Mouse (Mus musculus): ENCODE data around the gene Pex1. TPM values are rescaled to one million over a fixed set of nuclear protein-coding genes. Genes with fewer than 3 reads are reported as not detected.
"Not testable (repeated sequence)": the region's sequence is repeated elsewhere in the genome, so short reads cannot be mapped to it uniquely, and the experiment has no call there.

Gene Pex1
- total and polyA plus RNA-seq, 2 experiments: 9.0 to 21.6 TPM

DNA sequence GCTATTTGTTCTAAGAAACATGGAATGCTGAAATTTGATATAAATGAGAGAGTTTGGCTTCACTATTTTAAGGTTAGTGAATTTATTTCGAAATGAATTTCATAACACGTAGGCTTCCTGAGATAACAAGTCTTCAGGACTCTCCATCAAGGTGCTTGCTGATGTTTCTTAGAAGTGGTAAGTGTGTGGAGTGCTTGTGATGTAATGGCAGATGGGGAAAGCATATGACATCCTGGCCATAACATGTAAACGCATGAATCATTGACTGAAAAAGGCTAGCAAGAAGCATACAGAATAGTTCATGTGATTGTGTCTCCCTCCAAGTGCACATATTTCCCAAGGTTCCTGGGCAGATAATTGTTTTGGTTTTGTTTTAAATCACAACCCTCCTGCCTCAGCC lies 4.9 kb downstream of the Pex1 start:
- Histone ChIP-seq H3K9ac (ENCODE audit: low read depth, low read length) (no peak overlapping the region), H3K27ac (replicated peaks; ENCODE audit: insufficient read depth, low read depth, low read length) (peak overlapping the region; percentile 93), H3K36me3 (ENCODE audit: control insufficient read depth, insufficient read depth, low read length) (peaks cover 17% of the 10 kb centered on the region), H3K4me3 (ENCODE audit: insufficient read depth, low read depth, low read length) (no peak overlapping the region), H3K27me3 (ENCODE audit: control insufficient read depth, insufficient read depth, low read length) (no peaks in the 10 kb centered on the region), H3K79me2 (ENCODE audit: control insufficient read depth, insufficient read depth, low read length) (peaks cover 3% of the 10 kb centered on the region; the same call in 1 of the 2 replicates), H3K4me1 (ENCODE audit: control insufficient read depth, insufficient read depth, low read length) (peaks cover 19% of the 10 kb centered on the region)
- no peak for DNase-seq (ENCODE audit: extremely low read depth, low read depth, low spot score)
- no peak for TF ChIP-seq POLR2A (IDR thresholded peaks at IDR 0.05; ENCODE audit: extremely low read depth, insufficient read depth, low read length)
- no peak for TF ChIP-seq CTCF (IDR thresholded peaks at IDR 0.05; ENCODE audit: low read depth, low read length)
- 51% methylated on average over 3 of the region's 3 CpGs for WGBS

DNA sequence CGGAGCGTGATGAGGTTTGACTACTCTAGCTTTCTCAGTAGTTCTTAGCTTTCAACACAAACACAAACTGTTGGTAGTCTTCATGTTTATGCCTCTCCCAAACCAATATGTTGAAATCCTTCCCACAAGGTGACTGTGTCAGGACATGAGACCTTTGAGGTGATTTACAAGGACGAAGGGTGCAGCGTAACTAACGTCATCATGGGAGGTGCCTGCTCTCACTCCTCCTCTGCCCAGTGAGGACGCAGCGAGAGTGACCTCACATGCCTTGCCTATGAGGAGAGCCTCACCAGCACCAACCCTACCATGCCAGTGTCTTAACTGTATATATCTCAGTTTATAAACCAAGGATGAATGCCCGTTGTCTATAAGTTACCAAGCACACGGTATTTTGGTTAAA lies 11.2 kb downstream of the Pex1 start:
- WGBS: 94% methylated on average over 9 of the region's 9 CpGs
- H3K27me3 ChIP-seq (ENCODE audit: control insufficient read depth, insufficient read depth, low read length): no peaks in the 10 kb centered on the region
- no peak for TF ChIP-seq POLR2A (IDR thresholded peaks at IDR 0.05; ENCODE audit: extremely low read depth, insufficient read depth, low read length)
- no peak for TF ChIP-seq CTCF (IDR thresholded peaks at IDR 0.05; ENCODE audit: low read depth, low read length)
- H3K36me3 ChIP-seq (ENCODE audit: control insufficient read depth, insufficient read depth, low read length): peaks cover 46% of the 10 kb centered on the region
- no peak overlapping the region for H3K27ac ChIP-seq (replicated peaks; ENCODE audit: insufficient read depth, low read depth, low read length)
- no peaks in the 10 kb centered on the region; the same call in 1 of the 2 replicates for H3K79me2 ChIP-seq (ENCODE audit: control insufficient read depth, insufficient read depth, low read length)
- H3K9ac ChIP-seq (ENCODE audit: low read depth, low read length): no peak overlapping the region
- no peaks in the 10 kb centered on the region for H3K4me1 ChIP-seq (ENCODE audit: control insufficient read depth, insufficient read depth, low read length)
- no peak overlapping the region for H3K4me3 ChIP-seq (ENCODE audit: insufficient read depth, low read depth, low read length)
- no peak for DNase-seq (ENCODE audit: extremely low read depth, low read depth, low spot score)

DNA sequence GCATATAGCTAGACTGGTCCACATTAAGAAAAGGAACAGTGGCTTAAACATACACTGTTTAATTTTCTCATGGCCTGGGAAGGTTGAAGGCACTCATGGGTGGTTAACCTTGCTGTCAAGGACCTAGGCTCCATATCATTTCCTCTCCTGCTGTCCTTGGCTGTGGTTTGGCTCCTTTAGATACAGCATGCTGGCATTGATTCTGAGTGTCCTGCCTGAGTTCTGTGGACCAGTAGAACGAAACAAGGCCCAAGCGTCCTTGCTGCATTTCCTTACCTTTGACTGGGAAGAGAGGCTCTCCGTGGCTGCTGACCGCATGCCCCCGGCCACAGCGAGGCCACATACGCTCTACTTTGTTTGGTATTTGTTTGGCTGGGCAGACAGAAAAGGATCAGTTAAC lies 13.4 kb downstream of the Pex1 start:
- Histone ChIP-seq H3K27me3 (ENCODE audit: control insufficient read depth, insufficient read depth, low read length) (no peaks in the 10 kb centered on the region), H3K79me2 (ENCODE audit: control insufficient read depth, insufficient read depth, low read length) (no peaks in the 10 kb centered on the region; the same call in 1 of the 2 replicates), H3K4me3 (ENCODE audit: insufficient read depth, low read depth, low read length) (no peak overlapping the region), H3K9ac (ENCODE audit: low read depth, low read length) (no peak overlapping the region), H3K27ac (replicated peaks; ENCODE audit: insufficient read depth, low read depth, low read length) (no peak overlapping the region), H3K4me1 (ENCODE audit: control insufficient read depth, insufficient read depth, low read length) (no peaks in the 10 kb centered on the region), H3K36me3 (ENCODE audit: control insufficient read depth, insufficient read depth, low read length) (peaks cover 46% of the 10 kb centered on the region)
- TF ChIP-seq CTCF (IDR thresholded peaks at IDR 0.05; ENCODE audit: low read depth, low read length): no peak
- TF ChIP-seq POLR2A (IDR thresholded peaks at IDR 0.05; ENCODE audit: extremely low read depth, insufficient read depth, low read length): no peak
- DNase-seq (ENCODE audit: extremely low read depth, low read depth, low spot score): no peak
- WGBS: over 99% methylated on average over 7 of the region's 7 CpGs

DNA sequence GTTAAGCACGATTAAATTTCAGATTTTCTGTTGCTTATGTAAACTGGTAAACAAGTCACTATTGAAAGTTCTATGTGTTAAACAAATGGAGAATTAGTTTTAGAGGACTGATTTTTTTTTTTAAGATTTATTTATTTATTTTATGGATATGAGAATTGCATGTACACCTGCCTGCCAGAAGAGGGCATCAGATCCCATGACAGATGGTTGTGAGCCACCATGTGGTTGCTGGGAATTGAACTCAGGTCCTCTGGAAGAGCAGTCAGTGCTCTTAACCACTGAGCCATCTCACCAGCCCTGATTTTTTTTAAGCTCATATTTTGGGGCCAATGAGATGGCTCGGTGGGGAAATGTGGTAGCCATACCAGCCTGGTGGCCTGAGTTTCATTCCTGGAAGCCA lies 16.0 kb downstream of the Pex1 start:
- H3K4me3 ChIP-seq (ENCODE audit: insufficient read depth, low read depth, low read length); H3K79me2 ChIP-seq (ENCODE audit: control insufficient read depth, insufficient read depth, low read length); DNase-seq (ENCODE audit: extremely low read depth, low read depth, low spot score); H3K27ac ChIP-seq (replicated peaks; ENCODE audit: insufficient read depth, low read depth, low read length); H3K9ac ChIP-seq (ENCODE audit: low read depth, low read length); H3K27me3 ChIP-seq (ENCODE audit: control insufficient read depth, insufficient read depth, low read length); H3K4me1 ChIP-seq (ENCODE audit: control insufficient read depth, insufficient read depth, low read length): not testable (repeated sequence)
- peaks cover 39% of the 10 kb centered on the region for H3K36me3 ChIP-seq (ENCODE audit: control insufficient read depth, insufficient read depth, low read length)
- 94% methylated on average over 2 of the region's 2 CpGs for WGBS

DNA sequence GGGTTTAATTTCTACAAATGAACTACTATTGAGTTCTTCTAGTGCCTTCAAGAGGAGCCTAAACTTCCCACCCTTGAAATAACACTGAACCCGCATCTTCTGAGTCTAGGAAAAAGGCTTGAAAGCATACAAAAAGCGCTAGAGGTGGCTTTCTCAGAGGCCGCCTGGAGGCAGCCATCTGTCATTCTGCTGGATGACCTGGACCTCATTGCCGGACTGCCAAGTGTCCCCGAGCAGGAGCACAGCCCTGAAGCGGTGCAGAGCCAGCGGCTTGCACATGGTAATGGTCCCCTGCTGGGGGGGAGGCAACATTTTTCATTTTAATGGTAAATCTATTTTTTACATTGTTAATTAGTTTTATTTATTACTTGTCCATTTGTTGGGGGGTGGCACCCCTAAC lies 24.6 kb downstream of the Pex1 start:
- Histone ChIP-seq H3K4me3 (ENCODE audit: insufficient read depth, low read depth, low read length) (no peak overlapping the region), H3K27ac (replicated peaks; ENCODE audit: insufficient read depth, low read depth, low read length) (no peak overlapping the region)
- 93% methylated on average over 7 of the region's 7 CpGs for WGBS

DNA sequence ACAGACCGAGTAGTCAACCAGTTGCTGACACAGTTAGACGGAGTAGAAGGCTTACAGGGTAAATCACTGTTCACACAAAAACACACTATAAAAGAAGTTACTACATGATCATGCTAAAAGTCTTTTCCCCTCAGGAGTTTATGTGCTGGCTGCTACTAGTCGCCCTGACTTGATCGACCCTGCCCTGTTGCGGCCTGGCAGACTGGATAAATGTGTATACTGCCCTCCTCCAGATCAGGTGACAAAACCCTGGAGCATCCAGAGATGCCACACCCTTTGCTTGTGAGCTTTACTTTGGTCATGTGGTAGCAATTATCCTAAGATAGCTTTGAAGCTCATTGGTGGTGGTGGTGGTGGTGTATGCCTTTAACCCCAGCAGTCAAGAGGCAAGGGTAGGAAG lies 34.2 kb downstream of the Pex1 start:
- no peak for DNase-seq (ENCODE audit: extremely low read depth, low read depth, low spot score)
- no peak overlapping the region for H3K4me3 ChIP-seq (ENCODE audit: insufficient read depth, low read depth, low read length)
- 94% methylated on average over 5 of the region's 5 CpGs for WGBS
- no peak overlapping the region for H3K27ac ChIP-seq (replicated peaks; ENCODE audit: insufficient read depth, low read depth, low read length)
- H3K27me3 ChIP-seq (ENCODE audit: control insufficient read depth, insufficient read depth, low read length): no peaks in the 10 kb centered on the region
- TF ChIP-seq POLR2A (IDR thresholded peaks at IDR 0.05; ENCODE audit: extremely low read depth, insufficient read depth, low read length): no peak
- no peak for TF ChIP-seq CTCF (IDR thresholded peaks at IDR 0.05; ENCODE audit: low read depth, low read length)
- H3K79me2 ChIP-seq (ENCODE audit: control insufficient read depth, insufficient read depth, low read length): no peaks in the 10 kb centered on the region
- no peak overlapping the region for H3K9ac ChIP-seq (ENCODE audit: low read depth, low read length)
- H3K4me1 ChIP-seq (ENCODE audit: control insufficient read depth, insufficient read depth, low read length): no peaks in the 10 kb centered on the region
- H3K36me3 ChIP-seq (ENCODE audit: control insufficient read depth, insufficient read depth, low read length): peaks cover 51% of the 10 kb centered on the region

More for the DNA sequence above, 24.6 kb downstream of the Pex1 start:
- no peak for DNase-seq (ENCODE audit: extremely low read depth, low read depth, low spot score)
- Histone ChIP-seq H3K4me1 (ENCODE audit: control insufficient read depth, insufficient read depth, low read length) (no peaks in the 10 kb centered on the region), H3K27me3 (ENCODE audit: control insufficient read depth, insufficient read depth, low read length) (no peaks in the 10 kb centered on the region), H3K79me2 (ENCODE audit: control insufficient read depth, insufficient read depth, low read length) (no peaks in the 10 kb centered on the region), H3K9ac (ENCODE audit: low read depth, low read length) (no peak overlapping the region), H3K36me3 (ENCODE audit: control insufficient read depth, insufficient read depth, low read length) (peaks cover 56% of the 10 kb centered on the region)
- TF ChIP-seq POLR2A (IDR thresholded peaks at IDR 0.05; ENCODE audit: extremely low read depth, insufficient read depth, low read length) (no peak), CTCF (IDR thresholded peaks at IDR 0.05; ENCODE audit: low read depth, low read length) (no peak)

Data from liver, adult 2 months (tissue).